Mouse (Mus musculus) gastrocnemius, postnatal 4 days (tissue): ENCODE data around the gene Ppp1r12a. TPM values are rescaled to one million over a fixed set of nuclear protein-coding genes. Genes with fewer than 3 reads are reported as not detected.

Experiments
- DNase-seq, 2 experiments: peaks; one replicate each; pipeline ENCODE4 v3.0.0; 2021 to 2022; ENCODE audit warnings: low spot score in 2 of 2, mixed read lengths in 2 of 2
- total RNA-seq, 2 experiments: library from RNA; stranded (reverse); gene quantifications; 2 replicates each; pipeline ENCODE4 v1.2.3; 2021

Ppp1r12a gene
- total RNA-seq, 2 experiments from 2014 or later: 75.1 to 82.8 TPM

DNA sequence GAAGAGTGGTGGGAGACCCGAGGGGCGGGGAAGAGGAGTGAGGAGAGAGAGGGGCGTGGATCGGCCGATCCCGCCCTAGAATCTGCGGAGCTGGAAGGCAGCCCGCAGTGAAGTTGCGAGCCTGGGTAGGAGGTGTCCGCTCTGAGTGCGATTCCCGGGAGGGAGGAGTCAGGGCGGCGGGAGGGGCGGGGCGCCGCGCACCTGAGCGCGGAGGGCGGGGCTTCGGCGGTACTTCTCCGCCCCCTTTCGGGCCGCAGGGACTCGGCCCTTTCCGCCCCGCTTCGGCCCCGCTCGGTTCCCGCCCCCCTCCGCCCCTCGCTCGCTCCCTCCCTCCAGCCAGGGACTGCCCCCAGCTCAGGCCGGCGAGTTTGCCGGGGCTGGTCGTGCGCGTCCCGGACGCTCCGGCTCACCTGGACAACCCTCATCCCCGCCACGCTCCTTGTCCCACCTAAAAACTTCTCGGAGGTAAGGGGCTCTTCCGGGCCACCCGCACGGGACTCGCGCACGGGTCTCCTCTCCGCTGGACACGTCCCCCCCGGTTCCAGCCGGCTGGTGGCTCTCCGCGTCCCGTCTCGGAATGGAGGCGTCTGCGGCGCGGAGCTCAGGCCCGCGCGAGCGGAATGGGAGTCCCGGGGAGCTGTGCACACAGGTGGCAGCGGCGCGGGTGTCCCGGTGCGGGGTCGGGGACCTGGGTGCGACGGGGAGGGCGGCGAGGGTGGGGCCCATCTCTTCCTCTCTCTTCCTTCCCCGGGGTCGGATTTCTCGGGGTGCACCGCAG, 170.0 kb downstream of the Ppp1r12a start, which contains the start of gene Pawr:
Gene Pawr, plus strand, starts transcription at position 338 of the 778 bp plus-strand sequence.
- DNase-seq: peak; percentile 33 to 40

DNA sequence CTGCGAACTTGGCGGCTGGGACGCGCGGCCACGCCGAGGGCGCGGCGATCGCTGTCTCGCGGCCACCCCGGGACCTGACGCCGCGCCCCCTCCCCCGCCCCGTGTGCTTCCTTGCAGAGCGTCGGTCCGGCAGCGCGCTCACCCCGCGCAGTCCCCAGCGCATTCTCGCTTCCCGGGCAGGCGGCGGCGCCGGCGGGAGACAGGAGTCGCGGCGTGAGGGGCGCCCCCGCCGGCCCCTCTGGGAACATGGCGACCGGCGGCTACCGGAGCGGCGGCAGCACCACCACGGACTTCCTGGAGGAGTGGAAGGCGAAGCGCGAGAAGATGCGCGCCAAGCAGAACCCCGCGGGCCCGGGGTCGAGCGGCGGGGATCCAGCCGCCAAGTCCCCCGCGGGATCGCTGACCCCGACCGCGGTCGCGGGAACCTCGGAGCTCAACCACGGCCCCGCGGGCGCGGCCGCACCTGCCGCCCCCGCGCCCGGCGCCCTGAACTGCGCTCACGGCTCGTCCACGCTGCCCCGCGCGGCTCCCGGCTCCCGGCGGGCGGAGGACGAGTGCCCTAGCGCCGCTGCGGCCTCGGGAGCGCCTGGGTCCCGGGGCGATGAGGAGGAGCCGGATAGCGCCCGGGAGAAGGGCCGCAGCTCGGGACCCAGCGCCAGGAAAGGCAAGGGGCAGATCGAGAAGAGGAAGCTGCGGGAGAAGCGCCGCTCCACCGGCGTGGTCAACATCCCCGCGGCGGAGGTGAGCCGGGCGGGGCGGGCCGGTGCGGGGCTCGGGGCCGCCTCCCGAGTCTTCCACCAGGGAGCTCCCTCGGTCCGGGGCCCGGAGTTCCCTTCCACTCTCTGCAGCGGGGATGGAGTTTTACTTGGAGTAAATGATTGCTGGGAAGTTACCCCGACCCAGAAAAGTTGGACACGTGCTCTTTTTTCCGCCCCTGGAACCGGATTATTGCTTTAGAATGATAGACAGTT, 170.9 kb downstream of the Ppp1r12a start:
- DNase-seq: peak; percentile 31 to 32

- no peak for DNase-seq
Measured at GRCm38 (mm10) chr10:108333642-108334041, 171.6 kb downstream of the Ppp1r12a start.

Other genes with a start within 250 kb of the Ppp1r12a start
- 1 to 10 TPM; 2.0 TPM for gene Pawr, start 169.9 kb downstream of the Ppp1r12a start, total RNA-seq